Mouse (Mus musculus) liver, embryonic 14.5 days (tissue): Measurements from ENCODE around the gene Gm43064. TPM values are rescaled to one million over a fixed set of nuclear protein-coding genes. Genes with fewer than 3 reads are reported as not detected.

Experiments
- ATAC-seq: fragments of 200-750 bp; cut with Nextera tagmentation; 2 replicates; pipeline ENCODE4 v1.8.0; 2017; ENCODE audit warnings: moderate number of reproducible peaks, mild to moderate bottlenecking, moderate library complexity; ENCODE audit not compliant: insufficient read depth
- DNase-seq, 3 experiments: peaks; one replicate each; pipeline ENCODE4 v3.0.0-alpha.2; 2012 to 2013; ENCODE audit warnings: low read depth in 3 of 3, low spot score in 3 of 3
- H3K27ac ChIP-seq: fragments of 300-500 bp; sonication (generic); 2 replicates; pipeline ENCODE4 v1.5.1; 2014; ENCODE audit warnings: moderate library complexity, mild to moderate bottlenecking, control low read depth, inconsistent platforms
- H3K27me3 ChIP-seq: fragments of 300-500 bp; sonication (generic); 2 replicates; pipeline ENCODE4 v1.6.1; 2014; ENCODE audit warnings: mild to moderate bottlenecking, low read length, moderate library complexity; ENCODE audit not compliant: control insufficient read depth, insufficient read depth
- H3K36me3 ChIP-seq: fragments of 300-500 bp; sonication (generic); replicated peaks from 2 replicates; pipeline ENCODE4 v1.6.1; 2014; ENCODE audit warnings: low read depth; ENCODE audit not compliant: control insufficient read depth, insufficient read depth
- H3K4me1 ChIP-seq, 2 experiments: fragments of 200-500 bp in 1 of 2; fragments of 300-500 bp in 1 of 2; sonication (generic) in 1 of 2; replicated peaks; 2 replicates each; pipeline ENCODE4 v1.6.1; 2012 to 2014; ENCODE audit warnings: antibody characterized with exemption in 1 of 2, inconsistent platforms in 1 of 2, low read length in 1 of 2; ENCODE audit not compliant: control insufficient read depth in 2 of 2, insufficient read depth in 2 of 2
- H3K4me2 ChIP-seq: fragments of 300-500 bp; sonication (generic); 2 replicates; pipeline ENCODE4 v1.6.1; 2014; ENCODE audit warnings: low read depth, mild to moderate bottlenecking, control low read depth, moderate library complexity
- H3K4me3 ChIP-seq, 2 experiments: fragments of 200-500 bp in 1 of 2; fragments of 300-500 bp in 1 of 2; sonication (generic) in 1 of 2; 2 replicates each; pipeline ENCODE4 v1.5.1; 2012 to 2014; ENCODE audit warnings: low read depth in 2 of 2, low read length in 2 of 2, mild to moderate bottlenecking in 2 of 2, control low read depth in 1 of 2, inconsistent platforms in 1 of 2, moderate library complexity in 1 of 2; ENCODE audit not compliant: insufficient read depth in 1 of 2
- H3K9ac ChIP-seq: fragments of 300-500 bp; sonication (generic); replicated peaks from 2 replicates; pipeline ENCODE4 v1.6.1; 2014; ENCODE audit warnings: mild to moderate bottlenecking, control low read depth, moderate library complexity
- H3K9me3 ChIP-seq: fragments of 300-500 bp; sonication (generic); 2 replicates; pipeline ENCODE4 v1.6.1; 2016; ENCODE audit warnings: low read length, mixed read lengths; ENCODE audit not compliant: control insufficient read depth
- CTCF ChIP-seq: IDR thresholded peaks from 2 replicates; pipeline ENCODE4 v1.5.1; 2016; ENCODE audit warnings: antibody characterized with exemption, low read depth, control low read depth
- EP300 ChIP-seq: IDR thresholded peaks from 2 replicates; pipeline ENCODE4 v1.6.1; 2016; ENCODE audit warnings: antibody characterized with exemption, low read depth
- WGBS: fragments of 180-500 bp; shearing (Covaris S2); extraction: QIAGEN DNeasy Blood & Tissue Kit; methylation state at CpG from one replicate; pipeline ENCODE4 v1.1.7; 2014; ENCODE audit not compliant: insufficient replicate concordance; 5-methylcytosine and 5-hydroxymethylcytosine counted together
- polyA plus RNA-seq, 2 experiments: library from polyadenylated mRNA; depleted of rRNA in 1 of 2; stranded (reverse) in 1 of 2; unstranded in 1 of 2; fragments of >200 nt; fragmentation: Nextera tagmentation in 1 of 2; extraction: Ambion mirVana in 1 of 2; gene quantifications; 2 replicates each; pipeline versions ENCODE4 v1.2.1 to v1.2.3; 2012 to 2014

The Gm43064 gene
- polyA plus RNA-seq, 2 experiments = 0.10 to 1.6 TPM

DNA sequence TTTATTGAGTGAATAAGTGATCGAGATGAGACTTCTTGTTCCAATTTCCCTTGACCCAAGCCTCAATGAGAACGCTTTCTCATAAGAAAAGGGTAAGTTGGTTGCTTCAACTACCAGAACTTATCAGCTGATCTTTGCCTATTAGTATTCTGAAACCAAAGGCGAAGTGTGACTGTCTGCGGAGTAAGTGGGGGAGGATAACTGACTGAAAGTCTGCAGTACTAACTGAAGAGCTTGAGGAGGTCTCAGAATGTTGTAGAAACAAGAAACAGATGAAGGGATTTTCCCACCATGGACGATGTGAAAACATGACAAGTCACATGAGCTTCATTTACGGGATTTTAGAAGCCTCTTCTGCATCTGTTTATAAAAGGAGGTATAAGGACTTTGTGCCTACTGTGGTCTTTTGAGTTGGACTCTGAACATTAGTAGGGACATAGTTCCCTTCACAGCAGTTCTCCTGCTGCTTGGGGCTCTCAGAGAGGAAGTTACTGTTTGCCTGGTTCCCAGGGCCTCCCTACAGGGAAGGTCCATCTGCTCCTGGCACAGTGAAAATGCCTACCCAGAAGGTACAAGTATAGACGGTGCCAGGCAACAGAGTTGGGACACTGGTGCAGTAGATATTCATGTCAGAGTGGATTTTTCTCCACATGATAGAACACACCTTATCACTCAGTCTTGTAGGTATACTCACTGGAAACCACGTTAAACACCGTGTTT lies 41.4 kb downstream of the Gm43064 start:
- WGBS = 50% methylated on average over 9 of the region's 9 CpGs
- Histone ChIP-seq H3K9me3 (no peaks in the 10 kb centered on the region), H3K27me3 (no peaks in the 10 kb centered on the region), H3K4me3 (no peak overlapping the region), H3K4me2 (no peak overlapping the region), H3K9ac (no peak overlapping the region), H3K27ac (no peak overlapping the region), H3K4me1 (peaks cover 0 to 5% of the 10 kb centered on the region in 2 experiments; a peak in 1 of 4 replicates), H3K36me3 (no peaks in the 10 kb centered on the region)
- DNase-seq (no peak), ATAC-seq (no peak)
- no peak for TF ChIP-seq EP300
- no peak for TF ChIP-seq CTCF

DNA sequence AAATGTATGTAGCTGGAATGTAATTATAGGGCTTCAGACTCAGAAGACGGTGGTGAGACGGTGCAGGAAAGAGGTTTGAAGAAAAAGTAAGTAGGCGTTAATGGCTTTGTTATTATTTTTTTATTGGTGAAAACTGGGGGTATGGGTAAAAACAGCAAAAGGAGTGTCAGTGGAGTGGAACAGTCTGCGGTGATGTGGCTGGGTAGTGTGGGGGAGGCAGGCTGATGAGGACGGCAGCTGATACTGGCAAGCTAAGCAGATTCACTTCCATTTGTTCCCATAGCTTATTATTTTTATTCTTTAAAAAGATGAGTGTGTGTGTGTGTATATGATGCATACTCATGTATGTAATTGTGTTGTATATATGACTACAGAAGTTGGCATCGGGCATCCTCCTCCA lies 42.1 kb downstream of the Gm43064 start:
- Histone ChIP-seq H3K4me2 (no peak overlapping the region), H3K27ac (no peak overlapping the region), H3K9ac (no peak overlapping the region), H3K27me3 (no peaks in the 10 kb centered on the region), H3K9me3 (no peaks in the 10 kb centered on the region), H3K36me3 (no peaks in the 10 kb centered on the region), H3K4me1 (peaks cover 0 to 5% of the 10 kb centered on the region in 2 experiments; a peak in 1 of 4 replicates), H3K4me3 (no peak overlapping the region)
- 82% methylated on average over 6 of the region's 6 CpGs for WGBS
- DNase-seq (no peak), ATAC-seq (no peak)
- no peak for TF ChIP-seq EP300
- TF ChIP-seq CTCF = no peak

DNA sequence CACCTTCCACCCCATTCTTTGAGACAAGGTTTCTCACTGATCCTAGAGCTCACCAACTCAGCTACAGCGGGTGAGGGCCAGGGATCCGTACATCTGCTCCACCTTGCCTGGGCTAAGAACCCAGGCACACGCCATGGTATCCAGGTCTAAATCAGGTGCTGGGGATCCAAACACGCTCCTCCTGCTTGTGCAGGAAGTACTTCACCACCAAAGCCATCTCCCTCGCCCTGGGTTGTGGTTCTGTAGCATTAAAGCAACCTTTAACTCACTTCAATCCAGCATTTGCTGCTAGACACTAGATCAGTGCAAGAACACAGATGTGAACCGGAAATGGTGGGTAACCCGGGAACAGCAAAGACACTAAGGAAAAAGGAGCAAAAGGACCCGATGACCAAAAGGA lies 42.5 kb downstream of the Gm43064 start:
- Histone ChIP-seq H3K9ac (no peak overlapping the region), H3K27ac (no peak overlapping the region), H3K4me2 (no peak overlapping the region), H3K4me1 (peaks cover 0 to 5% of the 10 kb centered on the region in 2 experiments; a peak in 1 of 4 replicates), H3K4me3 (no peak overlapping the region), H3K36me3 (no peaks in the 10 kb centered on the region), H3K9me3 (no peaks in the 10 kb centered on the region), H3K27me3 (no peaks in the 10 kb centered on the region)
- TF ChIP-seq EP300 = no peak
- TF ChIP-seq CTCF = no peak
- ATAC-seq (no peak), DNase-seq (no peak)
- 65% methylated on average over 8 of the region's 8 CpGs for WGBS

DNA sequence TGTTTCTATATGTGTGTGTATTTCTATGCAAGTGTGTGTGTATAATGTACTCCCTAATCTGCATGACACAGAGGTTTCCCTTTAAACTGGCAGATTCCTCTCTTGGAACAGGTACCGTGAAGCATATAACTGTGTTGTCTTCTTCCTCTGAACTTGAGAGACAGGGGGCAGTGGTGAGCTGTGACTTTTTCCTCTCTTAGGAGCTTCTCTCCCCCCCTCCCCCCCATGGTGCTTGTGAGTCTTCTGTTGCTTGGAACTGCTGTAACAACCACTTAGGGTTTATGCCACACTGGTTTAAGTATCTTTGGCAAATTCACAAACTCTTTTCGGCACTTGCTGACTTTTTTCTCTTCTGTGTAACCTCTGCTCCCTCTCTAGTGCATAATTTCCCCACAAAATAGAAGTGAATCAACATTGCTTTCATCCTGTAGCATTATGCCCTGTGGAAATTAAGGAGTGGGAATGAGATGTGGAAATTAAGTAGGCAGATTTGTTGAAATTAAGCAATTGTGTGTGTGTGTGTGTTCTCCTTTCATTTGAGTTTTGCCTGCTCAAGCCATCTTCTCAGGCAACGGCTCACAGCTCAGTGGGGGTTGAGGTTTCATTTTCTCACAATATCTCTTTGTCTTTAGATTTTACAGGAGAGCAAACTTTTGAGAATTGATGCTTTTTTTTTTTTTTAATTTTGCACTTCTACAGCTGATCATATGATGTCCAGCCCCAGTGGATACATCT lies 43.4 kb downstream of the Gm43064 start:
- Histone ChIP-seq H3K9ac (no peak overlapping the region), H3K4me2 (no peak overlapping the region), H3K4me1 (peaks cover 0 to 5% of the 10 kb centered on the region in 2 experiments; a peak in 1 of 4 replicates), H3K27me3 (no peaks in the 10 kb centered on the region), H3K9me3 (no peaks in the 10 kb centered on the region), H3K27ac (no peak overlapping the region), H3K4me3 (no peak overlapping the region), H3K36me3 (no peaks in the 10 kb centered on the region)
- no peak for ATAC-seq
- WGBS = 54% methylated on average over 3 of the region's 3 CpGs
- peak; percentile 37 to 50 (median 45) for DNase-seq
- peak; percentile 56 for TF ChIP-seq CTCF
- no peak for TF ChIP-seq EP300

DNA sequence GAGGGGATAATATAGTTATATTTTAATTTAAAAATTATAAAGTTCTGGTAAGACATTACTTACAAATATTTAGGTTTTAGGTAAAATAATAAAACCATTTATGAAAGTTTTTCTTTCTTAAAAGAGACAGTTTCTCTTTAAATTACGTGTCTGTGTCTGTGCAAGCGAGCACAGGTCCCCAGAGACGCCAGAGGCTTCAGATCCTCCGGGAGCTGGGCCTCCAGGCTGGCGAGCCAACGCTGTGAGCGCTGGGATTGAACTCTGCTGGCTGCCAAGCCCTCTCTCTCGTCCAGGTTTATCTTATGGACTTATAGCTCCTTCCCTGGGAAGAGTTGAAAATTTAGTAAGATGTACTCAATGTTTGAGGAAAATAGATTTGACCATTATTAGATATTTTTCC lies 44.4 kb downstream of the Gm43064 start:
- Histone ChIP-seq H3K4me3 (no peak overlapping the region), H3K9me3 (no peaks in the 10 kb centered on the region), H3K9ac (no peak overlapping the region), H3K4me1 (peaks cover 0 to 9% of the 10 kb centered on the region in 2 experiments; a peak in 1 of 4 replicates), H3K27me3 (no peaks in the 10 kb centered on the region), H3K4me2 (no peak overlapping the region), H3K27ac (no peak overlapping the region), H3K36me3 (no peaks in the 10 kb centered on the region)
- no peak for ATAC-seq
- no peak for TF ChIP-seq EP300
- no peak for TF ChIP-seq CTCF
- DNase-seq = no peak
- 78% methylated on average over 8 of the region's 8 CpGs for WGBS
